Mouse (Mus musculus) kidney, embryonic 16.5 days (tissue): Measurements from ENCODE around the gene Bcl9. TPM values are rescaled to one million over a fixed set of nuclear protein-coding genes. Genes with fewer than 3 reads are reported as not detected.

Experiments used
- ATAC-seq: fragments of 200-750 bp; cut with Nextera tagmentation; 2 replicates; pipeline ENCODE4 v1.8.0; 2017; ENCODE audit warnings: moderate TSS enrichment; ENCODE audit not compliant: low FRiP score, low TSS enrichment
- H3K27ac ChIP-seq: fragments of 300-500 bp; sonication (generic); 2 replicates; pipeline ENCODE4 v1.5.1; 2014; ENCODE audit warnings: low read length
- H3K27me3 ChIP-seq: fragments of 300-500 bp; sonication (generic); 2 replicates; pipeline ENCODE4 v1.6.1; 2014; ENCODE audit warnings: low read length, control low read depth, mixed read lengths; ENCODE audit not compliant: insufficient read depth
- H3K36me3 ChIP-seq: fragments of 300-500 bp; sonication (generic); 2 replicates; pipeline ENCODE4 v1.6.1; 2014; ENCODE audit warnings: low read length, control low read depth, mixed read lengths; ENCODE audit not compliant: insufficient read depth
- H3K4me1 ChIP-seq: fragments of 300-500 bp; sonication (generic); 2 replicates; pipeline ENCODE4 v1.6.1; 2014; ENCODE audit warnings: low read length, control low read depth, mixed read lengths; ENCODE audit not compliant: insufficient read depth
- H3K4me2 ChIP-seq: fragments of 300-500 bp; sonication (generic); replicated peaks from 2 replicates; pipeline ENCODE4 v1.6.1; 2014; ENCODE audit warnings: low read depth, low read length
- H3K4me3 ChIP-seq: fragments of 300-500 bp; sonication (generic); 2 replicates; pipeline ENCODE4 v1.5.1; 2014; ENCODE audit warnings: mild to moderate bottlenecking, low read length
- H3K9ac ChIP-seq: fragments of 300-500 bp; sonication (generic); replicated peaks from 2 replicates; pipeline ENCODE4 v1.6.1; 2014; ENCODE audit warnings: low read length
- H3K9me3 ChIP-seq: fragments of 300-500 bp; sonication (generic); 2 replicates; pipeline ENCODE4 v1.6.1; 2016; ENCODE audit warnings: low read length, control low read depth
- WGBS: fragments of 180-500 bp; shearing (Covaris S2); extraction: QIAGEN DNeasy Blood & Tissue Kit; methylation state at CpG from one replicate; pipeline ENCODE4 v1.1.7; 2014; 5-methylcytosine and 5-hydroxymethylcytosine counted together
- polyA plus RNA-seq: library from polyadenylated mRNA; unstranded; fragments of >200 nt; fragmentation: Nextera tagmentation; extraction: Ambion mirVana; gene quantifications from 2 replicates; pipeline ENCODE4 v1.2.1, GENCODE M21; 2015

The Bcl9 gene
- polyA plus RNA-seq, 1 experiment from 2014 or later: 60.8 TPM

GRCm38 (mm10) chr3:97206521-97206920, 91.2 kb downstream of the Bcl9 start:
- H3K27me3 ChIP-seq: no peaks in the 10 kb centered on the region
- H3K9me3 ChIP-seq: no peaks in the 10 kb centered on the region
- no peak overlapping the region for H3K4me3 ChIP-seq
- no peaks in the 10 kb centered on the region for H3K4me1 ChIP-seq
- 76% methylated on average over 3 of the region's 3 CpGs for WGBS
- peaks cover 68% of the 10 kb centered on the region for H3K36me3 ChIP-seq
- ATAC-seq: no peak
- no peak overlapping the region for H3K27ac ChIP-seq
- no peak overlapping the region for H3K4me2 ChIP-seq
- no peak overlapping the region for H3K9ac ChIP-seq

GRCm38 (mm10) chr3:97203880-97204279, 93.8 kb downstream of the Bcl9 start:
- no peaks in the 10 kb centered on the region for H3K27me3 ChIP-seq

GRCm38 (mm10) chr3:97201943-97202342, 95.8 kb downstream of the Bcl9 start:
- Histone ChIP-seq H3K4me1 (0 out of 2 replicates have a peak, but pooled peaks cover 5% of the 10 kb centered on the region), H3K27me3 (no peaks in the 10 kb centered on the region), H3K4me3 (no peak overlapping the region), H3K9ac (no peak overlapping the region), H3K27ac (no peak overlapping the region), H3K4me2 (no peak overlapping the region), H3K36me3 (peaks cover 27% of the 10 kb centered on the region), H3K9me3 (no peaks in the 10 kb centered on the region)
- ATAC-seq: 0 out of 2 replicates have a peak, but pooled peaks have one; percentile 52
- WGBS: 42% methylated on average over 5 of the region's 5 CpGs

More at GRCm38 (mm10) chr3:97203880-97204279, 93.8 kb downstream of the Bcl9 start:
- Histone ChIP-seq H3K27ac (no peak overlapping the region), H3K36me3 (peaks cover 44% of the 10 kb centered on the region), H3K4me3 (no peak overlapping the region), H3K9me3 (no peaks in the 10 kb centered on the region), H3K4me2 (no peak overlapping the region), H3K4me1 (0 out of 2 replicates have a peak, but pooled peaks cover 5% of the 10 kb centered on the region), H3K9ac (no peak overlapping the region)
- 64% methylated on average over 14 of the region's 14 CpGs for WGBS
- ATAC-seq: no peak

GRCm38 (mm10) chr3:97199261-97199660, 98.5 kb downstream of the Bcl9 start:
- H3K27ac ChIP-seq: no peak overlapping the region
- H3K9me3 ChIP-seq: no peaks in the 10 kb centered on the region
- WGBS: 12% methylated on average over 4 of the region's 4 CpGs
- no peaks in the 10 kb centered on the region for H3K36me3 ChIP-seq
- no peak overlapping the region for H3K4me3 ChIP-seq
- H3K27me3 ChIP-seq: no peaks in the 10 kb centered on the region
- no peak overlapping the region for H3K9ac ChIP-seq
- H3K4me2 ChIP-seq: no peak overlapping the region
- no peak for ATAC-seq
- H3K4me1 ChIP-seq: 0 out of 2 replicates have a peak, but pooled peaks cover 5% of the 10 kb centered on the region

GRCm38 (mm10) chr3:97196571-97196970, 101.1 kb downstream of the Bcl9 start:
- Histone ChIP-seq H3K9ac (no peak overlapping the region), H3K4me1 (0 out of 2 replicates have a peak, but pooled peaks cover 5% of the 10 kb centered on the region), H3K27me3 (no peaks in the 10 kb centered on the region), H3K27ac (no peak overlapping the region), H3K9me3 (no peaks in the 10 kb centered on the region), H3K4me3 (no peak overlapping the region), H3K4me2 (no peak overlapping the region), H3K36me3 (no peaks in the 10 kb centered on the region)
- WGBS: 87% methylated on average over 8 of the region's 8 CpGs
- no peak for ATAC-seq

GRCm38 (mm10) chr3:97185098-97185860, 112.4 kb downstream of the Bcl9 start:
- no peaks in the 10 kb centered on the region for H3K9me3 ChIP-seq
- H3K4me1 ChIP-seq: no peaks in the 10 kb centered on the region
- peak; percentile 35; the same call in 1 of the 2 replicates for ATAC-seq
- no peak overlapping the region for H3K4me2 ChIP-seq
- H3K36me3 ChIP-seq: no peaks in the 10 kb centered on the region
- 41% methylated on average over 10 of the region's 10 CpGs for WGBS
- no peak overlapping the region for H3K9ac ChIP-seq
- H3K27me3 ChIP-seq: no peaks in the 10 kb centered on the region
- no peak overlapping the region for H3K27ac ChIP-seq
- no peak overlapping the region for H3K4me3 ChIP-seq

GRCm38 (mm10) chr3:97183810-97184209, 113.9 kb downstream of the Bcl9 start:
- ATAC-seq: no peak
- H3K4me1 ChIP-seq: no peaks in the 10 kb centered on the region
- 52% methylated on average over 3 of the region's 3 CpGs for WGBS
- no peaks in the 10 kb centered on the region for H3K36me3 ChIP-seq
- no peaks in the 10 kb centered on the region for H3K9me3 ChIP-seq
- no peak overlapping the region for H3K9ac ChIP-seq
- no peaks in the 10 kb centered on the region for H3K27me3 ChIP-seq
- no peak overlapping the region for H3K4me3 ChIP-seq
- H3K4me2 ChIP-seq: no peak overlapping the region
- H3K27ac ChIP-seq: no peak overlapping the region

GRCm38 (mm10) chr3:97180527-97180926, 117.2 kb downstream of the Bcl9 start:
- H3K9ac ChIP-seq: no peak overlapping the region
- H3K9me3 ChIP-seq: no peaks in the 10 kb centered on the region
- 0 out of 2 replicates have a peak overlapping the region, but pooled peaks have one; percentile 16 for H3K4me2 ChIP-seq
- no peak overlapping the region for H3K4me3 ChIP-seq
- peaks cover 14% of the 10 kb centered on the region for H3K36me3 ChIP-seq
- no peaks in the 10 kb centered on the region for H3K4me1 ChIP-seq
- no peak for ATAC-seq
- no peak overlapping the region for H3K27ac ChIP-seq
- no peaks in the 10 kb centered on the region for H3K27me3 ChIP-seq
- 34% methylated on average over 6 of the region's 6 CpGs for whole genome bisulfite sequencing

GRCm38 (mm10) chr3:97178885-97179284, 118.8 kb downstream of the Bcl9 start:
- Histone ChIP-seq H3K27me3 (no peaks in the 10 kb centered on the region), H3K9ac (no peak overlapping the region), H3K36me3 (peaks cover 14% of the 10 kb centered on the region), H3K4me3 (no peak overlapping the region), H3K9me3 (no peaks in the 10 kb centered on the region), H3K27ac (no peak overlapping the region), H3K4me2 (no peak overlapping the region), H3K4me1 (no peaks in the 10 kb centered on the region)
- ATAC-seq: no peak
- 64% methylated on average over 6 of the region's 6 CpGs for WGBS

GRCm38 (mm10) chr3:97172632-97173031, 125.1 kb downstream of the Bcl9 start:
- WGBS: 61% methylated on average over 5 of the region's 5 CpGs
- no peak overlapping the region for H3K4me2 ChIP-seq
- no peak overlapping the region for H3K4me3 ChIP-seq
- peaks cover 16% of the 10 kb centered on the region for H3K36me3 ChIP-seq
- H3K9ac ChIP-seq: no peak overlapping the region
- H3K4me1 ChIP-seq: peaks cover 7% of the 10 kb centered on the region
- peak overlapping the region; percentile 75 for H3K27ac ChIP-seq
- H3K27me3 ChIP-seq: no peaks in the 10 kb centered on the region
- H3K9me3 ChIP-seq: no peaks in the 10 kb centered on the region
- no peak; the same call in 1 of the 2 replicates for ATAC-seq
